Mouse (Mus musculus) kidney, adult 8-10 months (tissue): Measurements from ENCODE around the gene Map2k2.
"Not testable (repeated sequence)": the region's sequence is repeated elsewhere in the genome, so short reads cannot be mapped to it uniquely, and the experiment has no call there.

Experiments used
- DNase-seq, 2 experiments: peaks; one replicate each; pipeline ENCODE4 v3.0.0; 2022

Gene Map2k2

GRCm38 (mm10) chr10:81177491-81177925 lies 71.8 kb downstream of the Map2k2 start:
- no peak for DNase-seq

GRCm38 (mm10) chr10:81177958-81178712 lies 72.4 kb downstream of the Map2k2 start:
- no peak for DNase-seq

DNA sequence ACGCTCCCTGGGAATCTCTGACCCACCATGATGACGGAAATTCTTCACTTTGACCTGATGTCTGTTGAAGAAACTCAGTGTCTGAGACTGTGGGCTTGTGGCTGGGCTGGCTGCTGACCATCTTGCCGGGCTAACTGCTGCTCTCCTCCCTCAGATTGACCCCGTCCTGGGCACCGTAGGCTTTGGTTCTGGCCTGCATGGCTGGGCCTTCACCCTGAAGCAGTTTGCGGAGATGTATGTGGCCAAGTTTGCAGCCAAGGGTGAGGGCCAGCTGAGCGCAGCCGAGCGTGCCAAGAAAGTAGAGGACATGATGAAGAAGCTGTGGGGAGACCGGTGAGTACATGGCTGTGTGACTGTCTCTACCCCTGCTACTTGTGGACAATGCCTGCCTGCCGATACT lies 73.2 kb downstream of the Map2k2 start:
- no peak for DNase-seq

GRCm38 (mm10) chr10:81179451-81180342 lies 74.0 kb downstream of the Map2k2 start:
- no peak for DNase-seq

DNA sequence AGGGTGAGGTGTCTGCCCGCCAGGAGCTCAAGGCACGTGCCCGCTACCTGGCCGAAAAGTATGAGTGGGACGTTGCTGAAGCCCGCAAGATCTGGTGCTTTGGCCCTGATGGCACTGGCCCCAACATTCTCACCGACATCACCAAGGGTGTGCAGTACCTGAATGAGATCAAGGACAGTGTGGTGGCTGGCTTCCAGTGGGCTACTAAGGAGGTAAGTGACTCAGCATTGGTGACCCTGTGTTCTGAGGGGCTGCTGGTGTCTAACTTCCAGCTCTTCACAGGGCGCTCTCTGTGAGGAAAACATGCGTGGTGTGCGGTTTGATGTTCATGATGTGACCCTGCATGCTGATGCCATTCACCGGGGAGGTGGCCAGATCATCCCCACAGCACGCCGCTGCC lies 75.2 kb downstream of the Map2k2 start:
- no peak for DNase-seq

- not testable (repeated sequence) for DNase-seq
Observed at GRCm38 (mm10) chr10:81181860-81182259, 76.1 kb downstream of the Map2k2 start.

- peak; percentile 98 to 99 for DNase-seq
Observed at GRCm38 (mm10) chr10:81182336-81183333, 76.9 kb downstream of the Map2k2 start, which contains the start of gene Dapk3. Gene Dapk3, plus strand, starts transcription at chr10:81183005.
